Mouse (Mus musculus) lung, adult 2 months (tissue): ENCODE results near the gene Gsc2. TPM values are rescaled to one million over a fixed set of nuclear protein-coding genes. Genes with fewer than 3 reads are reported as not detected.

Experiments used
- DNase-seq: peaks from one replicate; pipeline ENCODE4 v3.0.0; 2022
- H3K4me1 ChIP-seq: fragments of 200-500 bp; 2 replicates; pipeline ENCODE4 v1.6.1; 2011; ENCODE audit warnings: low read length; ENCODE audit not compliant: control insufficient read depth, insufficient read depth
- H3K4me3 ChIP-seq: fragments of 200-500 bp; replicated peaks from 2 replicates; pipeline ENCODE3; 2011; ENCODE audit warnings: low read depth, mild to moderate bottlenecking, control low read depth, low read length; ENCODE audit errors: extremely low read depth
- CTCF ChIP-seq: fragments of 200-500 bp; IDR thresholded peaks from 2 replicates; pipeline ENCODE4 v1.5.1; 2011; ENCODE audit warnings: mild to moderate bottlenecking, low read length, control low read depth; ENCODE audit not compliant: insufficient read depth
- POLR2A ChIP-seq: fragments of 200-500 bp; IDR thresholded peaks from 2 replicates; pipeline ENCODE4 v1.6.1; 2011; ENCODE audit warnings: low read depth, mild to moderate bottlenecking, control low read depth, low read length, borderline replicate concordance; ENCODE audit errors: extremely low read depth
- WGBS: fragments of 180-500 bp; shearing (Covaris S2); methylation state at CpG from one replicate; pipeline ENCODE4 v1.1.7; 2018; 5-methylcytosine and 5-hydroxymethylcytosine counted together
- polyA plus RNA-seq: library from polyadenylated mRNA; depleted of rRNA; stranded (reverse); fragments of >200 nt; gene quantifications from 2 replicates; pipeline ENCODE4 v1.2.3, GENCODE M21; 2012

Gene Gsc2
- polyA plus RNA-seq, 1 experiment, result not detected

GRCm38 (mm10) chr16:17928087-17928580 is 13.3 kb upstream of the Gsc2 start, which contains the start of gene Slc25a1:
Gene Slc25a1 (minus strand): TSS chr16:17928219.
- TF ChIP-seq CTCF, result no peak
- no peak; the same call in 1 of the 2 replicates for TF ChIP-seq POLR2A
- H3K4me1 ChIP-seq, result no peaks in the 10 kb centered on the region
- 1% methylated on average over 46 of the region's 47 CpGs for WGBS
- DNase-seq, result peak; percentile 83
- H3K4me3 ChIP-seq, result peak within 1 kb of the TSS; percentile 65

GRCm38 (mm10) chr16:17927351-17928082 is 12.7 kb upstream of the Gsc2 start:
- WGBS, result 2% methylated on average over 72 of the region's 72 CpGs
- TF ChIP-seq POLR2A (no peak), CTCF (no peak)
- DNase-seq, result no peak
- Histone ChIP-seq H3K4me3 (peak overlapping the region; percentile 65), H3K4me1 (peaks cover 2% of the 10 kb centered on the region)

- under 1% methylated on average over 14 of the region's 14 CpGs for WGBS
- no peak for TF ChIP-seq CTCF
- TF ChIP-seq POLR2A, result no peak
- no peak for DNase-seq
- Histone ChIP-seq H3K4me3 (peak overlapping the region; percentile 72), H3K4me1 (peaks cover 7% of the 10 kb centered on the region)
These were observed 7.3 kb upstream of the Gsc2 start for GRCm38 (mm10) chr16:17922163-17922538.

GRCm38 (mm10) chr16:17921325-17922162 is 6.7 kb upstream of the Gsc2 start:
- Histone ChIP-seq H3K4me3 (peak overlapping the region; percentile 87), H3K4me1 (peaks cover 7% of the 10 kb centered on the region)
- peak; percentile 95 for DNase-seq
- under 1% methylated on average over 46 of the region's 47 CpGs for WGBS
- TF ChIP-seq CTCF (peak; percentile 43), POLR2A (peak; percentile 95)

- TF ChIP-seq CTCF, result no peak
- no peak for TF ChIP-seq POLR2A
- no peak overlapping the region for H3K4me3 ChIP-seq
- no peak for DNase-seq
- 31% methylated on average over 20 of the region's 20 CpGs for WGBS
- H3K4me1 ChIP-seq, result peaks cover 7% of the 10 kb centered on the region
These were observed 5.7 kb upstream of the Gsc2 start for GRCm38 (mm10) chr16:17920586-17920985.

- under 1% methylated on average over 35 of the region's 35 CpGs for WGBS
- DNase-seq, result peak; percentile 86
- TF ChIP-seq POLR2A (peak; percentile 67; the same call in 1 of the 2 replicates), CTCF (peak; percentile 65)
- Histone ChIP-seq H3K4me3 (peak within 1 kb of the TSS; percentile 93), H3K4me1 (no peaks in the 10 kb centered on the region)
These were observed 3.7 kb downstream of the Gsc2 start, which contains the start of gene Ess2 for GRCm38 (mm10) chr16:17911052-17911595. Gene Ess2 (minus strand): TSS chr16:17911348.

- DNase-seq, result no peak
- no peak for TF ChIP-seq POLR2A
- no peak for TF ChIP-seq CTCF
- no peak within 1 kb of the TSS for H3K4me3 ChIP-seq
- no peaks in the 10 kb centered on the region for H3K4me1 ChIP-seq
- 90% methylated on average over 14 of the region's 14 CpGs for whole genome bisulfite sequencing
These were observed 16.4 kb downstream of the Gsc2 start, which contains the start of the genes Dgcr2 and Tssk2 for GRCm38 (mm10) chr16:17898462-17898861. Gene Dgcr2 (minus strand): TSS chr16:17898562. Gene Tssk2 (plus strand): TSS chr16:17898637.

- Histone ChIP-seq H3K4me3 (no peak overlapping the region), H3K4me1 (no peaks in the 10 kb centered on the region)
- no peak for DNase-seq
- no peak for TF ChIP-seq POLR2A
- no peak for TF ChIP-seq CTCF
These were observed 18.8 kb downstream of the Gsc2 start for GRCm38 (mm10) chr16:17896091-17896490.

GRCm38 (mm10) chr16:17893923-17894322 is 20.9 kb downstream of the Gsc2 start, which contains the start of gene Tssk1:
Gene Tssk1 (plus strand): TSS chr16:17894223.
- no peak for DNase-seq
- no peak within 1 kb of the TSS for H3K4me3 ChIP-seq
- peaks cover 7% of the 10 kb centered on the region; the same call in 1 of the 2 replicates for H3K4me1 ChIP-seq
- 76% methylated on average over 2 of the region's 2 CpGs for WGBS
- TF ChIP-seq CTCF (no peak), POLR2A (no peak)
